Comparison of ENCODE assay signal across 13 mouse cellular contexts in genomic region chr4:53304290-53304654, GRCm38 (mm10).
A peak's percentile ranks its signal among the peaks of the same experiment; 100 is the strongest.
DNase-seq lines count a peak whose midpoint lies in the region; ATAC-seq and TF ChIP-seq lines count a peak whose summit lies in the region.
"Had no signal": no experiment of that assay in that cellular context is flagged by ENCODE, and none has a peak within 500 bp of the region (broad histone marks: within the 10 kb centered on the region; RNA-seq: fewer than 3 reads in every experiment).

No protein-coding gene starts in this region.

- H3K27ac ChIP-seq in kidney, postnatal 0 days: peak overlapping the region; percentile 66; the same call in 1 of the 2 replicates
- peak overlapping the region; percentile 92 for H3K27ac ChIP-seq in bone marrow macrophage, adult 2 months (ENCODE audit: insufficient read depth, low read depth, low read length)

- no peak overlapping the region for H3K9ac ChIP-seq in kidney, postnatal 0 days (ENCODE audit: low read depth, low read length)

- ATAC-seq in kidney, postnatal 0 days (replicated peaks; ENCODE audit: low FRiP score, low read depth): peak; percentile 74

- H3K9me3 ChIP-seq in kidney, postnatal 0 days (replicated peaks; ENCODE audit: low read length): no peaks in the 10 kb centered on the region

- H3K27me3 ChIP-seq in kidney, postnatal 0 days (ENCODE audit: insufficient read depth, low read length): no peaks in the 10 kb centered on the region
- H3K27me3 ChIP-seq: megakaryocyte, embryonic 14.5 days had no signal

- no peak overlapping the region for H3K4me2 ChIP-seq in kidney, postnatal 0 days (ENCODE audit: low read length)

- no peak overlapping the region for H3K4me3 ChIP-seq in kidney, postnatal 0 days (replicated peaks; ENCODE audit: low read depth, low read length)
- H3K4me3 ChIP-seq in bone marrow macrophage, adult 2 months (ENCODE audit: insufficient read depth, low read length): no peak overlapping the region
- H3K4me3 ChIP-seq: megakaryocyte, embryonic 14.5 days had no signal

- peaks cover 4% of the 10 kb centered on the region; the same call in 1 of the 2 replicates for H3K4me1 ChIP-seq in kidney, postnatal 0 days (replicated peaks; ENCODE audit: insufficient read depth, low read length)
- peaks cover 38% of the 10 kb centered on the region for H3K4me1 ChIP-seq in bone marrow macrophage, adult 2 months (ENCODE audit: control insufficient read depth, insufficient read depth, low read length)

- TF ChIP-seq POLR2A in bone marrow macrophage, adult 2 months (IDR thresholded peaks at IDR 0.05; ENCODE audit: borderline replicate concordance, low read depth, low read length): no peak

- WGBS in kidney, postnatal 0 days: 30% methylated on average over 2 of the region's 2 CpGs

- peak; percentile 87 for DNase-seq in heart, adult 11 months
- no peak for DNase-seq in heart, adult 8-10 months (ENCODE audit: low spot score)
- DNase-seq in kidney, postnatal 0 days (ENCODE audit: low spot score): peak; percentile 75
- no peak for DNase-seq in kidney, adult 9 months
- peak; percentile 27 for DNase-seq in mesoderm, embryonic 11.5 days (ENCODE audit: low read depth, low spot score)
- DNase-seq in ovary, postnatal 36 days (ENCODE audit: low spot score): no peak
- DNase-seq in left cerebral cortex, adult 11 months (ENCODE audit: low spot score): no peak
- DNase-seq: cerebellum, adult 18-20 months; gastrocnemius, postnatal 14 days; left cerebral cortex, postnatal 4 days; thymus, postnatal 14 days had no signal

- TF ChIP-seq CTCF in kidney, postnatal 0 days (IDR thresholded peaks at IDR 0.05; ENCODE audit: low read depth): no peak
- TF ChIP-seq CTCF in bone marrow macrophage, adult 2 months (IDR thresholded peaks at IDR 0.05; ENCODE audit: low read depth, low read length): no peak

- no peaks in the 10 kb centered on the region for H3K36me3 ChIP-seq in kidney, postnatal 0 days (ENCODE audit: insufficient read depth, low read length)

Comparison
In these comparisons a context has a peak if more than half of its experiments do, and no peak if none do; other contexts are left out.
1. DNase-seq: peak in heart, adult 11 months (single experiment), kidney, postnatal 0 days (single experiment) and mesoderm, embryonic 11.5 days (single experiment); none in heart, adult 8-10 months (single experiment), kidney, adult 9 months (single experiment), ovary, postnatal 36 days (single experiment) and left cerebral cortex, adult 11 months (single experiment).